Mouse (Mus musculus): ENCODE measurements around the gene Ercc4. TPM values are rescaled to one million over a fixed set of nuclear protein-coding genes. Genes with fewer than 3 reads are reported as not detected.
A peak's percentile ranks its signal among the peaks of the same experiment; 100 is the strongest.

The Ercc4 gene
- polyA plus RNA-seq, 1 experiment from 2014 or later, result 16.4 TPM

- 91% methylated on average over 4 of the region's 4 CpGs for WGBS
- no peak for ATAC-seq
- no peak overlapping the region for H3K4me2 ChIP-seq (replicated peaks)
Observed at GRCm38 (mm10) chr16:13183182-13183742, 73.8 kb downstream of the Ercc4 start.

GRCm38 (mm10) chr16:13184381-13184780, 74.9 kb downstream of the Ercc4 start:
- Histone ChIP-seq H3K9ac (replicated peaks) (no peak overlapping the region), H3K4me2 (replicated peaks) (no peak overlapping the region), H3K9me3 (no peaks in the 10 kb centered on the region; the same call in 1 of the 2 replicates), H3K4me3 (replicated peaks) (no peak overlapping the region), H3K36me3 (no peaks in the 10 kb centered on the region), H3K4me1 (replicated peaks) (no peaks in the 10 kb centered on the region; the same call in 1 of the 2 replicates), H3K27ac (no peak overlapping the region), H3K27me3 (no peaks in the 10 kb centered on the region)
- 91% methylated on average over 3 of the region's 3 CpGs for WGBS
- ATAC-seq, result no peak

More at GRCm38 (mm10) chr16:13183182-13183742, 73.8 kb downstream of the Ercc4 start:
- H3K27me3 ChIP-seq, result no peaks in the 10 kb centered on the region
- no peak overlapping the region for H3K27ac ChIP-seq
- no peaks in the 10 kb centered on the region for H3K36me3 ChIP-seq
- no peak overlapping the region for H3K9ac ChIP-seq (replicated peaks)
- no peaks in the 10 kb centered on the region; the same call in 1 of the 2 replicates for H3K9me3 ChIP-seq
- H3K4me3 ChIP-seq (replicated peaks), result no peak overlapping the region
- H3K4me1 ChIP-seq (replicated peaks), result no peaks in the 10 kb centered on the region

GRCm38 (mm10) chr16:13189430-13190107, 80.1 kb downstream of the Ercc4 start:
- H3K4me2 ChIP-seq (replicated peaks), result no peak overlapping the region
- H3K4me3 ChIP-seq (replicated peaks), result no peak overlapping the region
- no peak overlapping the region for H3K27ac ChIP-seq
- H3K9ac ChIP-seq (replicated peaks), result no peak overlapping the region
- no peaks in the 10 kb centered on the region; the same call in 1 of the 2 replicates for H3K4me1 ChIP-seq (replicated peaks)
- H3K27me3 ChIP-seq, result no peaks in the 10 kb centered on the region
- WGBS, result 56% methylated on average over 12 of the region's 12 CpGs
- H3K36me3 ChIP-seq, result no peaks in the 10 kb centered on the region
- no peaks in the 10 kb centered on the region; the same call in 1 of the 2 replicates for H3K9me3 ChIP-seq
- no peak for ATAC-seq

GRCm38 (mm10) chr16:13190471-13190870, 81.0 kb downstream of the Ercc4 start:
- Histone ChIP-seq H3K4me3 (replicated peaks) (no peak overlapping the region), H3K27ac (no peak overlapping the region), H3K4me1 (replicated peaks) (no peaks in the 10 kb centered on the region; the same call in 1 of the 2 replicates), H3K9ac (replicated peaks) (no peak overlapping the region), H3K4me2 (replicated peaks) (no peak overlapping the region), H3K36me3 (no peaks in the 10 kb centered on the region), H3K9me3 (no peaks in the 10 kb centered on the region; the same call in 1 of the 2 replicates), H3K27me3 (no peaks in the 10 kb centered on the region)
- WGBS, result 91% methylated on average over 5 of the region's 5 CpGs
- no peak for ATAC-seq

- H3K4me2 ChIP-seq (replicated peaks), result no peak overlapping the region
- no peak overlapping the region for H3K4me3 ChIP-seq (replicated peaks)
- no peaks in the 10 kb centered on the region; the same call in 1 of the 2 replicates for H3K4me1 ChIP-seq (replicated peaks)
- WGBS, result 77% methylated on average over 4 of the region's 4 CpGs
- H3K9me3 ChIP-seq, result no peaks in the 10 kb centered on the region; the same call in 1 of the 2 replicates
- H3K9ac ChIP-seq (replicated peaks), result no peak overlapping the region
- H3K36me3 ChIP-seq, result no peaks in the 10 kb centered on the region
- no peaks in the 10 kb centered on the region for H3K27me3 ChIP-seq
- no peak for ATAC-seq
- no peak overlapping the region for H3K27ac ChIP-seq
Observed at GRCm38 (mm10) chr16:13191166-13191565, 81.7 kb downstream of the Ercc4 start.

- Histone ChIP-seq H3K4me1 (replicated peaks) (peaks cover 14% of the 10 kb centered on the region), H3K9me3 (no peaks in the 10 kb centered on the region), H3K4me2 (replicated peaks) (no peak overlapping the region), H3K4me3 (replicated peaks) (no peak overlapping the region), H3K27ac (no peak overlapping the region), H3K27me3 (no peaks in the 10 kb centered on the region), H3K36me3 (no peaks in the 10 kb centered on the region), H3K9ac (replicated peaks) (no peak overlapping the region)
- WGBS, result 65% methylated on average over 4 of the region's 4 CpGs
- no peak for ATAC-seq
Observed at GRCm38 (mm10) chr16:13193663-13194071, 84.2 kb downstream of the Ercc4 start.

GRCm38 (mm10) chr16:13194882-13195281, 85.4 kb downstream of the Ercc4 start:
- H3K9ac ChIP-seq (replicated peaks), result no peak overlapping the region
- no peaks in the 10 kb centered on the region for H3K9me3 ChIP-seq
- no peak overlapping the region for H3K4me2 ChIP-seq (replicated peaks)
- ATAC-seq, result no peak
- H3K4me1 ChIP-seq (replicated peaks), result peaks cover 14% of the 10 kb centered on the region
- H3K36me3 ChIP-seq, result no peaks in the 10 kb centered on the region
- no peak overlapping the region for H3K4me3 ChIP-seq (replicated peaks)
- WGBS, result 89% methylated on average over 5 of the region's 5 CpGs
- no peak overlapping the region for H3K27ac ChIP-seq
- no peaks in the 10 kb centered on the region for H3K27me3 ChIP-seq

GRCm38 (mm10) chr16:13196626-13197025, 87.1 kb downstream of the Ercc4 start:
- ATAC-seq, result no peak
- Histone ChIP-seq H3K36me3 (no peaks in the 10 kb centered on the region), H3K4me3 (replicated peaks) (no peak overlapping the region), H3K27me3 (no peaks in the 10 kb centered on the region), H3K27ac (no peak overlapping the region), H3K4me1 (replicated peaks) (peaks cover 14% of the 10 kb centered on the region), H3K4me2 (replicated peaks) (no peak overlapping the region), H3K9me3 (no peaks in the 10 kb centered on the region), H3K9ac (replicated peaks) (no peak overlapping the region)
- 46% methylated on average over 5 of the region's 5 CpGs for WGBS

- no peak overlapping the region for H3K4me2 ChIP-seq (replicated peaks)
- H3K9ac ChIP-seq (replicated peaks), result no peak overlapping the region
- H3K9me3 ChIP-seq, result no peaks in the 10 kb centered on the region
- no peaks in the 10 kb centered on the region for H3K27me3 ChIP-seq
- peaks cover 14% of the 10 kb centered on the region for H3K4me1 ChIP-seq (replicated peaks)
- WGBS, result 39% methylated on average over 5 of the region's 5 CpGs
- no peak overlapping the region for H3K4me3 ChIP-seq (replicated peaks)
- no peaks in the 10 kb centered on the region for H3K36me3 ChIP-seq
- peak; percentile 48; the same call in 1 of the 2 replicates for ATAC-seq
- no peak overlapping the region for H3K27ac ChIP-seq
Observed at GRCm38 (mm10) chr16:13197293-13197692, 87.8 kb downstream of the Ercc4 start.

GRCm38 (mm10) chr16:13199204-13199603, 89.7 kb downstream of the Ercc4 start:
- no peak for ATAC-seq
- WGBS, result 32% methylated on average over 2 of the region's 2 CpGs

More at GRCm38 (mm10) chr16:13199204-13199603, 89.7 kb downstream of the Ercc4 start:
- Histone ChIP-seq H3K9me3 (no peaks in the 10 kb centered on the region), H3K27me3 (no peaks in the 10 kb centered on the region), H3K9ac (replicated peaks) (no peak overlapping the region), H3K4me1 (replicated peaks) (peaks cover 14% of the 10 kb centered on the region), H3K4me2 (replicated peaks) (no peak overlapping the region), H3K4me3 (replicated peaks) (no peak overlapping the region), H3K27ac (no peak overlapping the region), H3K36me3 (no peaks in the 10 kb centered on the region)
